Mouse (Mus musculus): ENCODE measurements around the gene Fxr2. TPM values are rescaled to one million over a fixed set of nuclear protein-coding genes. Genes with fewer than 3 reads are reported as not detected.
"Not testable (repeated sequence)": the region's sequence is repeated elsewhere in the genome, so short reads cannot be mapped to it uniquely, and the experiment has no call there.

Gene Fxr2
- polyA plus RNA-seq, 1 experiment from 2014 or later: 22.6 TPM

DNA sequence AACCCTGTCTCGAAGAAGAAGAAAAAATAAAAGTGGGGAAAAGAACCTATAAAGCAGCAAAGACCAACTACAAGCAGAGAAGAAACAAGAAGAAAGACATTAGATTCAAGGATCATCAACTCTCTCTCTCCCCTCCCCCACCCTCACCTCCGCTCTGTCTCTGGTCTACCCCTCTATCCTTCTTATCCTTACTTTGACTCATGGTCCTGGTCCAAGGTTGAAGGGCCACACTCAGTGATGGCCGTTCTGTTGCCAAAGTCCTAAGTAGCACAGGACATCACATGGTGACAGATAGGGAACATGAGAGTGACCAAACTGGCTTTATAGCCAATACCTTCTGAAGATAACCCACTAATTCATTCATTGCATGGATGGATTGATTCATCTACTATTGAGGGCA lies 64.6 kb downstream of the Fxr2 start:
- no peaks in the 10 kb centered on the region for H3K27me3 ChIP-seq (replicated peaks; ENCODE audit: control insufficient read depth, insufficient read depth, low read length)
- no peaks in the 10 kb centered on the region for H3K36me3 ChIP-seq (ENCODE audit: control insufficient read depth, insufficient read depth, low read length)
- H3K4me1 ChIP-seq (replicated peaks; ENCODE audit: control insufficient read depth, insufficient read depth, low read length): no peaks in the 10 kb centered on the region
- 85% methylated on average over 3 of the region's 3 CpGs for WGBS
- H3K27ac ChIP-seq (ENCODE audit: low read depth): no peak overlapping the region
- ATAC-seq (replicated peaks; ENCODE audit: low FRiP score, low TSS enrichment, low read depth) (no peak), DNase-seq (ENCODE audit: low spot score) (no peak)
- H3K9ac ChIP-seq (ENCODE audit: low read length): no peak overlapping the region
- no peak overlapping the region for H3K4me3 ChIP-seq (ENCODE audit: low read depth, low read length)
- H3K4me2 ChIP-seq (ENCODE audit: low read length): no peak overlapping the region
- H3K9me3 ChIP-seq (ENCODE audit: control insufficient read depth, low read length): 0 out of 2 replicates have a peak, but pooled peaks cover 3% of the 10 kb centered on the region

DNA sequence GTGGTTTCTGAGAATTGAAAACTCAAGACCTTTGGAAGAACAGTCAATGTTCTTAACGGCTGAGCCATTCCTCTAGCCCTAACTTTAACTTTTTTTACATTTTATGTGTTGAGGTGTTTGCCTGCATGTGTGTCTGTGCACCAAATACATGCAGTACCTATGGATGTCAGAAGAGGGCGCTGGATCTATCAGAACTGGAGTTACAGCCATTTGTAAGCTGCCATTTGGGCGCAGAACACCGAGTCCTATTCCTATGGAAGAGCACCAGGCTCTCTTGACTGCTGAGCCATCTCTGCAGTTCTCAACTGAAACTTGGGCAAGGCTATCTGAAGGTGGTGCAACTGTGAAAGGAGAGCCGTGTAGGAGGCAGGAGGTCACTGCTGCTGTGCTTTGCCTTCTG lies 65.8 kb downstream of the Fxr2 start:
- Histone ChIP-seq H3K4me2 (ENCODE audit: low read length) (no peak overlapping the region), H3K36me3 (ENCODE audit: control insufficient read depth, insufficient read depth, low read length) (no peaks in the 10 kb centered on the region), H3K27me3 (replicated peaks; ENCODE audit: control insufficient read depth, insufficient read depth, low read length) (no peaks in the 10 kb centered on the region), H3K4me3 (ENCODE audit: low read depth, low read length) (no peak overlapping the region), H3K9me3 (ENCODE audit: control insufficient read depth, low read length) (0 out of 2 replicates have a peak, but pooled peaks cover 3% of the 10 kb centered on the region), H3K27ac (ENCODE audit: low read depth) (no peak overlapping the region), H3K4me1 (replicated peaks; ENCODE audit: control insufficient read depth, insufficient read depth, low read length) (no peaks in the 10 kb centered on the region), H3K9ac (ENCODE audit: low read length) (no peak overlapping the region)
- ATAC-seq (replicated peaks; ENCODE audit: low FRiP score, low TSS enrichment, low read depth): no peak
- no peak for DNase-seq (ENCODE audit: low spot score)
- WGBS: 72% methylated on average over 5 of the region's 5 CpGs

DNA sequence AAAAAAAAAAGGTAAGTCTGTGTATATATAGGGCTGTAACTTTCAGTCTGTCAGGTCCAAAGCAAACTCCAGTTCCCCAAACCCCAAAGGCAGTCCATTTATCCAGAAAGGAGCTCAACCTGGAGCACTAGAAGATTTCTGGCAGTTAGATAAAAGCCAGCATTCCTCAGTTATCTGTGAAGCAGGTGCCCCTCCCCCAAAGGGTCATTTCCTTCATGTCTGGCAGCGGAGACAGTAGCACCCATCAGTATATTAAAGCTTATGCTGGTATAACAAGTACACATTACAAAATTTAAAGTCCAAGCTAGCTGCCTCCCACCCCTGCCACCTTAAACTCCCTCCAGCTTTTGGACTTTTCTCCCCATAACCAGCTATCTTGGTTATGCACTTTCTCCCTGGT lies 66.8 kb downstream of the Fxr2 start:
- 0 out of 2 replicates have a peak, but pooled peaks cover 3% of the 10 kb centered on the region for H3K9me3 ChIP-seq (ENCODE audit: control insufficient read depth, low read length)
- H3K27ac ChIP-seq (ENCODE audit: low read depth): no peak overlapping the region
- no peak overlapping the region for H3K9ac ChIP-seq (ENCODE audit: low read length)
- 11% methylated on average over 1 of the region's 1 CpGs for WGBS
- no peaks in the 10 kb centered on the region for H3K36me3 ChIP-seq (ENCODE audit: control insufficient read depth, insufficient read depth, low read length)
- no peak overlapping the region for H3K4me2 ChIP-seq (ENCODE audit: low read length)
- H3K4me1 ChIP-seq (replicated peaks; ENCODE audit: control insufficient read depth, insufficient read depth, low read length): no peaks in the 10 kb centered on the region
- no peak for DNase-seq (ENCODE audit: low spot score)
- H3K4me3 ChIP-seq (ENCODE audit: low read depth, low read length): no peak overlapping the region
- no peaks in the 10 kb centered on the region for H3K27me3 ChIP-seq (replicated peaks; ENCODE audit: control insufficient read depth, insufficient read depth, low read length)
- ATAC-seq (replicated peaks; ENCODE audit: low FRiP score, low TSS enrichment, low read depth): no peak

- not testable (repeated sequence) for H3K4me3 ChIP-seq (ENCODE audit: low read depth, low read length); ATAC-seq (replicated peaks; ENCODE audit: low FRiP score, low TSS enrichment, low read depth); H3K27me3 ChIP-seq (replicated peaks; ENCODE audit: control insufficient read depth, insufficient read depth, low read length); H3K27ac ChIP-seq (ENCODE audit: low read depth); H3K9ac ChIP-seq (ENCODE audit: low read length); H3K9me3 ChIP-seq (ENCODE audit: control insufficient read depth, low read length); H3K36me3 ChIP-seq (ENCODE audit: control insufficient read depth, insufficient read depth, low read length); H3K4me1 ChIP-seq (replicated peaks; ENCODE audit: control insufficient read depth, insufficient read depth, low read length); DNase-seq (ENCODE audit: low spot score); H3K4me2 ChIP-seq (ENCODE audit: low read length)
- WGBS: 94% methylated on average over 10 of the region's 10 CpGs
These were observed 70.1 kb downstream of the Fxr2 start for GRCm38 (mm10) chr11:69702886-69703285.

MicroRNAs within 50 kb of the gene (microRNA counts, 519-probe panel; counts per million panel counts)
- microRNA mmu-miR-1934: not detected
- microRNA mmu-miR-467f: 3,040 counts per million, percentile 35 among the panel's probes with 10 or more counts

Small RNAs within 50 kb of the gene (microRNA-seq; reads per million reads assigned to microRNA genes)
- gene Mir1934 (4.5 reads per million, percentile 32 among the genes with 10 or more reads in this experiment), gene Mir467f (not detected)

Other genes starting within 250 kb of the Fxr2 start
- gene Naa38, start 237.5 kb upstream of the Fxr2 start, polyA plus RNA-seq (2014; fragmentation: Nextera tagmentation; extraction: Ambion mirVana): 184 and 197 TPM in 2 replicates
- 23.3 and 23.8 TPM in 2 replicates for gene Cyb5d1, start 237.4 kb upstream of the Fxr2 start, polyA plus RNA-seq (2014; fragmentation: Nextera tagmentation; extraction: Ambion mirVana)
- 34.8 and 38.4 TPM in 2 replicates for gene Tmem88, start 234.8 kb upstream of the Fxr2 start, polyA plus RNA-seq (2014; fragmentation: Nextera tagmentation; extraction: Ambion mirVana)
- 29.1 and 29.6 TPM in 2 replicates for gene Kdm6b, start 219.3 kb upstream of the Fxr2 start, polyA plus RNA-seq (2014; fragmentation: Nextera tagmentation; extraction: Ambion mirVana)
- gene Dnah2, start 83.9 kb upstream of the Fxr2 start, polyA plus RNA-seq (2014; fragmentation: Nextera tagmentation; extraction: Ambion mirVana): 0.98 and 1.9 TPM in 2 replicates
- 4.0 and 4.9 TPM in 2 replicates for gene Efnb3, start 72.8 kb upstream of the Fxr2 start, polyA plus RNA-seq (2014; fragmentation: Nextera tagmentation; extraction: Ambion mirVana)
- 26.8 and 31.8 TPM in 2 replicates for gene Wrap53, start 52.7 kb upstream of the Fxr2 start, polyA plus RNA-seq (2014; fragmentation: Nextera tagmentation; extraction: Ambion mirVana)
- gene Trp53, start 52.6 kb upstream of the Fxr2 start, polyA plus RNA-seq (2014; fragmentation: Nextera tagmentation; extraction: Ambion mirVana): 176 and 192 TPM in 2 replicates
- gene Atp1b2, start 27.0 kb upstream of the Fxr2 start, polyA plus RNA-seq (2014; fragmentation: Nextera tagmentation; extraction: Ambion mirVana): 7.3 and 8.2 TPM in 2 replicates
- not detected in 2 replicates for gene Shbg, start 15.1 kb upstream of the Fxr2 start, polyA plus RNA-seq (2014; fragmentation: Nextera tagmentation; extraction: Ambion mirVana)
- gene Sat2, start 11.0 kb upstream of the Fxr2 start, polyA plus RNA-seq (2014; fragmentation: Nextera tagmentation; extraction: Ambion mirVana): 16.8 and 18.1 TPM in 2 replicates
- 0.35 TPM in 1 of 2 replicates, not detected in the other for gene Sox15, start 22.3 kb downstream of the Fxr2 start, polyA plus RNA-seq (2014; fragmentation: Nextera tagmentation; extraction: Ambion mirVana)
- gene Mpdu1, start 29.7 kb downstream of the Fxr2 start, polyA plus RNA-seq (2014; fragmentation: Nextera tagmentation; extraction: Ambion mirVana): 32.1 and 39.3 TPM in 2 replicates
- gene Cd68, start 33.2 kb downstream of the Fxr2 start, polyA plus RNA-seq (2014; fragmentation: Nextera tagmentation; extraction: Ambion mirVana): 12.4 and 16.3 TPM in 2 replicates
- 645 and 692 TPM in 2 replicates for gene Eif4a1, start 39.4 kb downstream of the Fxr2 start, polyA plus RNA-seq (2014; fragmentation: Nextera tagmentation; extraction: Ambion mirVana)
- 79.1 and 90.8 TPM in 2 replicates for gene Senp3, start 49.1 kb downstream of the Fxr2 start, polyA plus RNA-seq (2014; fragmentation: Nextera tagmentation; extraction: Ambion mirVana)
- 0.48 TPM in 1 of 2 replicates, not detected in the other for gene Tnfsf13, start 52.8 kb downstream of the Fxr2 start, polyA plus RNA-seq (2014; fragmentation: Nextera tagmentation; extraction: Ambion mirVana)
- gene Tnfsf12, start 62.9 kb downstream of the Fxr2 start, polyA plus RNA-seq (2014; fragmentation: Nextera tagmentation; extraction: Ambion mirVana): 8.0 and 9.4 TPM in 2 replicates
- gene Tnfsfm13, start 63.1 kb downstream of the Fxr2 start, polyA plus RNA-seq (2014; fragmentation: Nextera tagmentation; extraction: Ambion mirVana): 2.3 and 3.7 TPM in 2 replicates
- gene Polr2a, start 125.6 kb downstream of the Fxr2 start, polyA plus RNA-seq (2014; fragmentation: Nextera tagmentation; extraction: Ambion mirVana): 35.2 and 38.7 TPM in 2 replicates
- gene Slc35g3, start 129.0 kb downstream of the Fxr2 start, polyA plus RNA-seq (2014; fragmentation: Nextera tagmentation; extraction: Ambion mirVana): not detected in 2 replicates
- gene Zbtb4, start 132.9 kb downstream of the Fxr2 start, polyA plus RNA-seq (2014; fragmentation: Nextera tagmentation; extraction: Ambion mirVana): 2.8 and 3.3 TPM in 2 replicates
- 3.5 and 4.4 TPM in 2 replicates for gene Chrnb1, start 163.0 kb downstream of the Fxr2 start, polyA plus RNA-seq (2014; fragmentation: Nextera tagmentation; extraction: Ambion mirVana)
- gene Fgf11, start 168.9 kb downstream of the Fxr2 start, polyA plus RNA-seq (2014; fragmentation: Nextera tagmentation; extraction: Ambion mirVana): 1.1 and 1.4 TPM in 2 replicates
- 16.1 and 22.9 TPM in 2 replicates for gene Tmem102, start 172.6 kb downstream of the Fxr2 start, polyA plus RNA-seq (2014; fragmentation: Nextera tagmentation; extraction: Ambion mirVana)
- not detected in 2 replicates for gene Gm39566, start 182.3 kb downstream of the Fxr2 start, polyA plus RNA-seq (2014; fragmentation: Nextera tagmentation; extraction: Ambion mirVana)
- gene Spem2, start 185.5 kb downstream of the Fxr2 start, polyA plus RNA-seq (2014; fragmentation: Nextera tagmentation; extraction: Ambion mirVana): not detected in 2 replicates
- gene Spem1, start 189.2 kb downstream of the Fxr2 start, polyA plus RNA-seq (2014; fragmentation: Nextera tagmentation; extraction: Ambion mirVana): 0.17 TPM in 1 of 2 replicates, not detected in the other
- gene Nlgn2, start 204.8 kb downstream of the Fxr2 start, polyA plus RNA-seq (2014; fragmentation: Nextera tagmentation; extraction: Ambion mirVana): 8.5 TPM in 2 replicates
- gene Tmem256, start 205.5 kb downstream of the Fxr2 start, polyA plus RNA-seq (2014; fragmentation: Nextera tagmentation; extraction: Ambion mirVana): 436 and 455 TPM in 2 replicates
- gene Plscr3, start 213.4 kb downstream of the Fxr2 start, polyA plus RNA-seq (2014; fragmentation: Nextera tagmentation; extraction: Ambion mirVana): 92.1 and 94.4 TPM in 2 replicates
- gene Tnk1, start 225.7 kb downstream of the Fxr2 start, polyA plus RNA-seq (2014; fragmentation: Nextera tagmentation; extraction: Ambion mirVana): 10.3 and 12.2 TPM in 2 replicates
- gene Tmem95, start 245.0 kb downstream of the Fxr2 start, polyA plus RNA-seq (2014; fragmentation: Nextera tagmentation; extraction: Ambion mirVana): 0.38 TPM in 1 of 2 replicates, not detected in the other
- 3.5 and 4.4 TPM in 2 replicates for gene Kctd11, start 248.4 kb downstream of the Fxr2 start, polyA plus RNA-seq (2014; fragmentation: Nextera tagmentation; extraction: Ambion mirVana)

All from intestine, embryonic 14.5 days (tissue).